Mouse (Mus musculus) bone marrow macrophage, adult 2 months (primary cell): ENCODE measurements at regions not wholly inside any gene's neighbourhood (a gene's known extent, or its start where the extent isn't known, plus 50 kb on each side); places are given as distances from the start of the nearest gene placed in this dataset.

Experiments used
- CTCF ChIP-seq: IDR thresholded peaks from 2 replicates; pipeline ENCODE4 v1.5.1; 2012; ENCODE audit warnings: low read depth, mild to moderate bottlenecking, low read length, moderate library complexity
- POLR2A ChIP-seq: IDR thresholded peaks from 2 replicates; pipeline ENCODE4 v1.6.1; 2012; ENCODE audit warnings: mild to moderate bottlenecking, low read depth, low read length, borderline replicate concordance

DNA sequence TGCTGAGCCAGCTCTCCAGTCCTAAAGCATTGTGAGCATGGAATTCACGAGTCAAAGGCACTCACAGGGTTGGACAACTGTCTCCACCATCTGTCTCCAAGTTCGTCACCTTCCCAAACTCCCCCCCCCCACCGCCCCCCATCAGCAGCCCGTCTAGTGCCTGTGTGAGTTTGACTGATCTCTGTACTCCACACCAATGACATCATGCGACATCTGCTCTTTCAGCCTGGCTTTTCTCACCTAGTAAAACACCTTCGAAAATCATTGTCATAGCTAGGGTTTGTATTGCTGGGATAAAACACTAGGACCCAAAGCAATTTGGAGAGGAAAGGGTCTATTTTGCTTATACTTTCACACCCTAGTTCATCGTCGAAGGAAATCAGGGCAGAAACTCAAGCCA lies 272.1 kb upstream of the Runx1 start:
- TF ChIP-seq CTCF, result no peak
- no peak for TF ChIP-seq POLR2A
